Mouse (Mus musculus) midbrain, postnatal 0 days (tissue): Measurements from ENCODE around the gene Pdlim1. TPM values are rescaled to one million over a fixed set of nuclear protein-coding genes. Genes with fewer than 3 reads are reported as not detected.

Experiments used
- ATAC-seq: fragments of 200-750 bp; cut with Nextera tagmentation; 2 replicates; pipeline ENCODE4 v1.8.0; 2017; ENCODE audit warnings: moderate number of reproducible peaks, mild to moderate bottlenecking, moderate TSS enrichment, moderate library complexity; ENCODE audit not compliant: low FRiP score
- DNase-seq: peaks from one replicate; pipeline ENCODE4 v3.0.0-alpha.2; 2015; ENCODE audit warnings: low spot score
- H3K27ac ChIP-seq: fragments of 300-500 bp; sonication (generic); 2 replicates; pipeline ENCODE4 v1.5.1; 2014; ENCODE audit warnings: low read depth, mild to moderate bottlenecking, low read length, mixed read lengths
- H3K27me3 ChIP-seq: fragments of 300-500 bp; sonication (generic); 2 replicates; pipeline ENCODE4 v1.6.1; 2014; ENCODE audit warnings: low read length, control low read depth, mixed read lengths; ENCODE audit not compliant: insufficient read depth
- H3K36me3 ChIP-seq: fragments of 300-500 bp; sonication (generic); 2 replicates; pipeline ENCODE4 v1.6.1; 2014; ENCODE audit warnings: low read length, control low read depth, mixed read lengths; ENCODE audit not compliant: insufficient read depth
- H3K4me1 ChIP-seq: fragments of 300-500 bp; sonication (generic); 2 replicates; pipeline ENCODE4 v1.6.1; 2014; ENCODE audit warnings: mild to moderate bottlenecking, control low read depth, antibody characterized with exemption, low read length, mixed read lengths; ENCODE audit not compliant: insufficient read depth
- H3K4me2 ChIP-seq: fragments of 300-500 bp; sonication (generic); 2 replicates; pipeline ENCODE4 v1.6.1; 2014; ENCODE audit warnings: low read depth, mild to moderate bottlenecking, low read length, mixed read lengths; ENCODE audit not compliant: poor library complexity, severe bottlenecking
- H3K4me3 ChIP-seq: fragments of 300-500 bp; sonication (generic); 2 replicates; pipeline ENCODE4 v1.5.1; 2014; ENCODE audit warnings: low read depth, mild to moderate bottlenecking, low read length, moderate library complexity
- H3K9ac ChIP-seq: fragments of 300-500 bp; sonication (generic); replicated peaks from 2 replicates; pipeline ENCODE4 v1.6.1; 2014; ENCODE audit warnings: mild to moderate bottlenecking, low read length, moderate library complexity, mixed read lengths; ENCODE audit not compliant: poor library complexity, severe bottlenecking
- H3K9me3 ChIP-seq: fragments of 300-500 bp; sonication (generic); 2 replicates; pipeline ENCODE4 v1.6.1; 2016; ENCODE audit warnings: low read length, control low read depth
- CTCF ChIP-seq: IDR thresholded peaks from 2 replicates; pipeline ENCODE4 v1.5.1; 2016; ENCODE audit warnings: antibody characterized with exemption, mild to moderate bottlenecking
- WGBS: fragments of 180-500 bp; shearing (Covaris S2); extraction: QIAGEN DNeasy Blood & Tissue Kit; methylation state at CpG from one replicate; pipeline ENCODE4 v1.1.7; 2014; 5-methylcytosine and 5-hydroxymethylcytosine counted together
- polyA plus RNA-seq: library from polyadenylated mRNA; unstranded; fragments of >200 nt; fragmentation: Nextera tagmentation; extraction: Ambion mirVana; gene quantifications from 2 replicates; pipeline ENCODE4 v1.2.1, GENCODE M21; 2015
- total RNA-seq: library from RNA; depleted of rRNA; stranded (reverse); fragments of >200 nt; gene quantifications from 2 replicates; pipeline ENCODE4 v1.2.3, GENCODE M21; 2014

Gene Pdlim1
- total and polyA plus RNA-seq, 2 experiments from 2014 or later: 1.5 to 4.4 TPM

DNA sequence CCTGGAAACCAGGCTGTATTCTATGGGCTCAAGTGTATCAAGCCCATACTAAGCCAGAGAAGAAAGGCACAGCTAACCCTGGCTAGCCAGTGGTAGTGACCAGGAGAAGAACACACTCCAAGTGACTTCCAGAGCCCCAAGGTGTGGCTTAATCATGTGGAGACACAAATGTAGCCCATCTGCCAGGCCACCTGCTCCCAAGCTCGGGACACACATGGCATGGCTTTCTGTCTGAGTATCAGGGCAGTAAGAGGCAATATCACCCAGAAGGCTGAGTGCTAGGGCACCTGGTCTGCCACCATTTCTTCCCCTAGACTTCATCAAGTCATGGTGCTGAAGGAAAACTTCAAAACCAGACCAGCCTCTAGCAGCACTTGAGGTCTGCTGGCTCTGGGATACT, 22.6 kb upstream of the Pdlim1 start:
- no peaks in the 10 kb centered on the region for H3K9me3 ChIP-seq
- H3K27ac ChIP-seq: no peak overlapping the region
- H3K36me3 ChIP-seq: peaks cover 8% of the 10 kb centered on the region
- 73% methylated on average over 1 of the region's 1 CpGs for WGBS
- DNase-seq (no peak), ATAC-seq (no peak)
- no peak overlapping the region for H3K4me2 ChIP-seq
- no peak for TF ChIP-seq CTCF
- H3K27me3 ChIP-seq: no peaks in the 10 kb centered on the region
- H3K9ac ChIP-seq: no peak overlapping the region
- H3K4me1 ChIP-seq: no peaks in the 10 kb centered on the region
- H3K4me3 ChIP-seq: no peak overlapping the region

DNA sequence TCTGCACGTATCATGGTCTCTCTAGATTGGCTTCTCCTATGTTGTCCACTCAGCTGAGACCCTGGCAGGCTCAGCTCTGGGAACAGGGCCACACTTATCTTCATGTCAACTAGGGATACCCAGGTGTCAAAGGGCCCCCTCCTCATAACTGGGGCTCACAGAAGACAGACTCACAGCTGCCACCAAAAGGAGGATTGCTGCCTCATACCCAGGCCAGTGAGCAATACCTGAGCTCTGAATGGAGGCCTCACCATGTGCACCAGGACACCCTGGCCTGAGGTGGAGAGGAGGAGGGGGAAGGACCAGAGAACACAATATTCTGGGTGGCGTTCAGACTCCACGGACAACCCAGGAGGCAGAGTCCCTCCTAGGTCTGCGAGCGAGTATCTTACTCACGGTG, 22.1 kb upstream of the Pdlim1 start:
- no peaks in the 10 kb centered on the region for H3K4me1 ChIP-seq
- peaks cover 8% of the 10 kb centered on the region for H3K36me3 ChIP-seq
- H3K27ac ChIP-seq: no peak overlapping the region
- TF ChIP-seq CTCF: no peak
- H3K27me3 ChIP-seq: no peaks in the 10 kb centered on the region
- 93% methylated on average over 6 of the region's 6 CpGs for WGBS
- no peak for DNase-seq
- H3K9me3 ChIP-seq: no peaks in the 10 kb centered on the region
- H3K4me3 ChIP-seq: no peak overlapping the region
- no peak for ATAC-seq
- no peak overlapping the region for H3K9ac ChIP-seq
- H3K4me2 ChIP-seq: no peak overlapping the region

DNA sequence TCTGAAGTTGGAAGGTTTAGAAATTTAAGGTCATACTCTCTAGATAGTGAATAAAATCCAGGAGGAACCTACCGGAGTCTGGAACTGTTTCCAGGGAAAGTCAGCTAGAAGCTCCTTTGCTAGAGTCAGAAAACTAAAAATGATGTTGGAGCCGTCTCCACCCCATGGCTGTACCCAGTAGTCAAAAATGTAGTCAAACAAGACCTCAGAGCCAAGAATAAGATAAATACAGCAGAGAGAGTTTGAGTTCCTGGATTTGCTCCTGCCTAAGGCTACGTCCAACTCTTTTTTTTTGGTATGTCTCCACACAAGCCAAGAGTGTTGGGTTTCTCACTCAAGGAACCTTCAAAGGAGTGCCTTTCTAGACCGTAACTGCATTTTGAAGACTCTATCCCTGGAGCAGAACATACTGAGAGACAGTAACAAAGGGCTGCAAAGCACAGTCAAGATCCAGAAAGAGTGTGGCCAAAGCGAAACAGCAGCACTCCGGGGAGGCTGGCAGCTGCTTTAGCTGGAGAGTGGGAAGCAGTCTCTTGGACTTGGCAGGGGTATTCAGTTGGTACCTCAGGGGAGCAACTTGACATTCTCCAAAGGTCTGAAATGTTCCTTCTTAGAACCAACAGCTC, 18.6 kb upstream of the Pdlim1 start:
- no peak overlapping the region for H3K27ac ChIP-seq
- DNase-seq: no peak
- no peak overlapping the region for H3K9ac ChIP-seq
- no peaks in the 10 kb centered on the region for H3K4me1 ChIP-seq
- 82% methylated on average over 6 of the region's 6 CpGs for WGBS
- no peak for TF ChIP-seq CTCF
- no peak overlapping the region for H3K4me2 ChIP-seq
- H3K27me3 ChIP-seq: no peaks in the 10 kb centered on the region
- H3K4me3 ChIP-seq: no peak overlapping the region
- ATAC-seq: no peak
- peaks cover 5% of the 10 kb centered on the region; the same call in 1 of the 2 replicates for H3K36me3 ChIP-seq
- H3K9me3 ChIP-seq: no peaks in the 10 kb centered on the region

DNA sequence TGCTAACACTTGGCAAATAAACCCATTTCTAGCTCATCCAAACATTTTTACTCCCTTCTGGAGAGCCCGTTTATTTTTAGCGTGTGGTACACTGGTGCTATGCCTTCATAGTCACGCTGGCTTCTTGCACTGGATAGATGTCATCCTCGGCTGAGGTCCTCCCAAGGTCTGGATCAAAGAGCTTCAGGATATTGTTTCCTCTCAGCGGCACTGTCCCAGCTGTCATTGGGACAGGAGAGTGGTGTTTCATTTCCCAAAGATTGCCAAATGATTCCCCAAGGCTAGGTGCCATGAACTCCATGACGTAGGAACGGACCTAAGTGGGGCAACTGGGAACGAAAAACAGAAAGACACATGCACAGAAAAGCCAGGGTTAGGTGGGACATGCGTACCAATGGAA, 16.8 kb upstream of the Pdlim1 start:
- DNase-seq (no peak), ATAC-seq (no peak)
- no peaks in the 10 kb centered on the region for H3K36me3 ChIP-seq
- H3K4me2 ChIP-seq: no peak overlapping the region
- no peaks in the 10 kb centered on the region for H3K4me1 ChIP-seq
- WGBS: 94% methylated on average over 9 of the region's 9 CpGs
- no peak overlapping the region for H3K27ac ChIP-seq
- H3K27me3 ChIP-seq: no peaks in the 10 kb centered on the region
- no peak overlapping the region for H3K9ac ChIP-seq
- H3K9me3 ChIP-seq: no peaks in the 10 kb centered on the region
- TF ChIP-seq CTCF: no peak
- H3K4me3 ChIP-seq: no peak overlapping the region

DNA sequence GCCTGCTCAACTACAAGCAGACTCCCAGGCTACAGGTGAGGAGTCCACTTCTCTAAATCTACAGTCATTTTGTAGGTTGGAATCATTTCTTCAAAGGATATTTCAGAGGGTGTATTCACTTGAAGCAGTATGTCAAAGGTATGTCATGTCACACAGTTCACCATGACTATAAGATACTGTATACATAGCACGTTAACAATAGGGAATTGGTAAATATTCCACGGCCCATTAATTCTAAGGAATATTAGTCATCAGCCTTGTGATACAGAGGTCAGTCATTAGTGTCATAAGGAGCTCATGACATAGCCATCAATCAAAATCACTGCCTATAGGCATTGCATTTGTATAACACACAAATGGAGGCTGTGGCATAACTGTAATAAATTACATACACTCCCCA, 13.1 kb upstream of the Pdlim1 start:
- H3K9me3 ChIP-seq: 0 out of 2 replicates have a peak, but pooled peaks cover 4% of the 10 kb centered on the region
- no peak overlapping the region for H3K27ac ChIP-seq
- H3K4me3 ChIP-seq: no peak overlapping the region
- no peaks in the 10 kb centered on the region for H3K27me3 ChIP-seq
- no peak for DNase-seq
- H3K36me3 ChIP-seq: no peaks in the 10 kb centered on the region
- WGBS: 98% methylated on average over 2 of the region's 2 CpGs
- H3K4me1 ChIP-seq: no peaks in the 10 kb centered on the region
- ATAC-seq: no peak; the same call in 1 of the 2 replicates
- TF ChIP-seq CTCF: no peak
- no peak overlapping the region for H3K4me2 ChIP-seq
- H3K9ac ChIP-seq: no peak overlapping the region

DNA sequence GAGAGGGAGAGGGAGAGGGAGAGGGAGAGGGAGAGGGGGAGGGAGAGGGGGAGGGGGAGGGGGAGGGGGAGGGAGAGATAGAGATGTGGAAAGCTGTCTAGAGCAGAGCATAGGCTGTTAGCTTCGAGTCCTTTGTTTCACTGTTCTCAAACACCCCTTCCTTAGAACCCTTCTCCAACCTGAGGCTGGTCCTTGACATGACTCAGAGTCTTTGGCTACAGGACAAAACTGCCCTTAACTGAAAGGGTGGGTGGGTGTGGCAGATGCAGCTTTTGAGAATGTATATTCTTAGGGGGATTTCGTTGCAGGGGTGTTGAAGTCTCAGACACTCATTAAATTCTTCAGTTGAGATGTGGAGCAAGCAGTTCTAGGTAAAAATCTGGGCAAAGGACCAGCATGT, 11.8 kb upstream of the Pdlim1 start:
- Histone ChIP-seq H3K4me1 (no peaks in the 10 kb centered on the region), H3K9me3 (0 out of 2 replicates have a peak, but pooled peaks cover 4% of the 10 kb centered on the region), H3K27me3 (no peaks in the 10 kb centered on the region), H3K4me3 (no peak overlapping the region), H3K9ac (no peak overlapping the region), H3K4me2 (no peak overlapping the region), H3K27ac (no peak overlapping the region), H3K36me3 (no peaks in the 10 kb centered on the region)
- DNase-seq (no peak), ATAC-seq (no peak)
- TF ChIP-seq CTCF: no peak
- 67% methylated on average over 2 of the region's 2 CpGs for WGBS
